13 mouse cellular contexts compared by ENCODE assay signal in the genomic region with DNA sequence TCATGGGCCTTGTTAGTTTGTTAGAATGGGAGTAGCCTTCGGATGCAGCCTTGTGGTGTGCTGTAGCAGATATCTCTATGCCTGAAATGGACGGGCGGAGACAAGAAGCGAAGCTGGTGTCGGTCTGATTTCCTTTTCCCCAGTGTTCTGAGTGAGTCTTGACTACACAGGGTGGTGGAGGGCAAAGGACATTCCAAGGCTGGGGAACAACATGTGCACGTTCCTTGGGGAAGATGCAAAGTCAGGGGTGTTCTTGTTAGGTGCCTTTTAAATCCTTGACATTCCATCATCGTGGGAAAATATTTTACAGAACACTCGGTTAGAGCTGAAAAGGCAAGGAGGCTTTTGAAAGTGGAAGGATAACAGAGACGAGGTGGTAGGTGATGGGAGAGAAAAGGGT. TPM values are rescaled to one million over a fixed set of nuclear protein-coding genes. Genes with fewer than 3 reads are reported as not detected.
"Had no signal": no experiment of that assay in that cellular context is flagged by ENCODE, and none has a peak within 500 bp of the region (broad histone marks: within the 10 kb centered on the region; RNA-seq: fewer than 3 reads in every experiment).

No protein-coding gene starts in this region.

- H3K9me3 ChIP-seq: limb, embryonic 15.5 days; liver, embryonic 12.5 days; midbrain, embryonic 12.5 days; neural tube, embryonic 13.5 days; stomach, embryonic 15.5 days had no signal

- H3K4me3 ChIP-seq: limb, embryonic 15.5 days; liver, embryonic 12.5 days; midbrain, embryonic 12.5 days; neural tube, embryonic 13.5 days; stomach, embryonic 15.5 days had no signal

- H3K27me3 ChIP-seq: limb, embryonic 15.5 days; liver, embryonic 12.5 days; midbrain, embryonic 12.5 days; neural tube, embryonic 13.5 days; stomach, embryonic 15.5 days had no signal

- H3K9ac ChIP-seq: limb, embryonic 15.5 days; liver, embryonic 12.5 days; midbrain, embryonic 12.5 days; neural tube, embryonic 13.5 days; stomach, embryonic 15.5 days had no signal

- DNase-seq: layer of hippocampus, adult 9-11 months; layer of hippocampus, postnatal 36 days; right cerebral cortex, postnatal 14 days; thymus, postnatal 4 days had no signal

- H3K4me1 ChIP-seq: midbrain, embryonic 12.5 days had no signal

- H3K36me3 ChIP-seq: limb, embryonic 15.5 days; liver, embryonic 12.5 days; midbrain, embryonic 12.5 days; neural tube, embryonic 13.5 days; stomach, embryonic 15.5 days had no signal

- H3K27ac ChIP-seq: limb, embryonic 15.5 days; liver, embryonic 12.5 days; midbrain, embryonic 12.5 days; neural tube, embryonic 13.5 days; stomach, embryonic 15.5 days had no signal

- H3K4me2 ChIP-seq: limb, embryonic 15.5 days; liver, embryonic 12.5 days; midbrain, embryonic 12.5 days; neural tube, embryonic 13.5 days; stomach, embryonic 15.5 days had no signal

- ATAC-seq: hindbrain, embryonic 16.5 days; inflammation-experienced regulatory T-cells, adult 6 months; intestine, postnatal 0 days; liver, embryonic 12.5 days; midbrain, embryonic 16.5 days had no signal

RNA-seq across cellular contexts. Expression of a gene that starts 31.9 kb away (rescaled TPM):
- polyA plus RNA-seq: inflammation-experienced regulatory T-cells, adult 6 months had no signal
